Mouse (Mus musculus) spleen, adult 12 weeks (tissue): ENCODE measurements around the gene Tulp4.

ENCODE experiments used
- DNase-seq: peaks from one replicate; pipeline ENCODE4 v3.0.0; 2022; ENCODE audit warnings: low spot score

The Tulp4 gene

DNA sequence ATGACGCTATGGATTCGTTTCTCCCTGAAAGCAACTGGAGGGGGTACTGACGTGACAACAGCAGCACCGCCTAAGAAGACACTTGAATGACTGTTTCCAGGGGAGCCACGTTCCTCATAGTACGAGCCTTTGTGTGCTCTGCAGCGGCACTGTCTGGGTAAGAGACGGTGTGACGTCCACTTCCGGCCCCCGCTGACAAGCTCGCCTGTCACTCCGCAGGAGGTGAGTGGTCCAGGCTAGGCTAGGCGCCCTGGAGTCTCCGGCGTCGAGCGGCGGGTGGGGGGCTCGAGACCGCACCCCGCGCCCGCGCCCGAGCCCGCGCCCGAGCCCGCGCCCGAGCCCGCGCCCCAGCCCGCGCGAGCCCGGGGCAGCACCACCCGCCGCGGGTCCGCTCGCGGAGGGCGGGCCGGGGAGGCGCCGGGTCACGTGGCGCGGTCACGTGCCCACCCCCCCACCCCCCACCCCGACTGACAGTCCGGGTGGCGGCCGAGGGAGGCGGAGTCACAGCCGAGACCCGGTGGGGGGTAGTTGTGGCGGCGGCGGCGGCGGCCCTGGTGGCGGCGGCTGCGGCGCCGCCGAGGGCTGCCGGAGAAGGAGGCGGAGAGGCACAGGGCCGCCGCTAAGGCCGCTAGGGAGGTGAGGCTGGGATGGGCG, at the start of gene Tulp4:
Tulp4 (plus strand) TSS at position 77 of the 654 bp plus-strand sequence.
- peak; percentile 76 for DNase-seq

DNA sequence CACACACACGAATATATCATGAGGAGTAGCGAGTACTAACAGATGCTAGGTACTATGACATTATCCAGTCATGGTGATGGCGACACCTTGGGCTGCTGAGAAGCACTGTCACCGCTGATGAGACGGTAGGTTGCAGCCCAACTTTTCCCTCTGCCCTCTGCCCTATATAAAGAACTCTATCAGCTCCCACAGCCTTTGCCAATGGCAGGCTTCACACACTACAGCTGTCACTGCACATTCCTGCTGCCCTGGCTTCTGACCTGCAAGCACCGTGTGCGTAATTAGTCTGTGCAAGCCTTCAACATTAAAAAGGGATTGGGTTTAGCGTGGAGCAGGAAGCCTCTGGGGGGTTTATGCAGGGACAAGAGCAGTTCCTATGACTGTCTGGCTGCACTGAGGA, 43.4 kb upstream of the Tulp4 start:
- DNase-seq, result no peak

DNA sequence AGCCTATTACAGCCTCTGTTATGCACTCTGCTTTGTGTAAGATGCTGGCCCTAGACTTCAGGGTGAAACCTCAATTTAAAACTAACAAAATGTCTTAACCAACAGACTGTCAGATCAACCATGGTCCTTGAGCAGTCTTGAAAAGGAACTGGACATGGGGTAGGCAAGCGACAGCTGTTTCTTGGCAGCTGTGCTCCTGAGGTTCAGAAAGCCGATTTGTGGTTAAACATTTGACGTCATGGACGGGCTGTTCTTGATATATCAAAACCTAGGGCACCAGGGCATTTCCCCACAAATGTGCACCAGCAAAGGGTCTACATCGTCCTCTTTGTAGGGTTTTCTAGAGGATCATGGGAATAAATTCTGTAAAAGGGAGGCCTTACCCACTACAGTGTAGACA, 42.7 kb upstream of the Tulp4 start:
- no peak for DNase-seq

- DNase-seq, result no peak
These were observed 40.2 kb upstream of the Tulp4 start for GRCm38 (mm10) chr17:6066021-6066420.

DNA sequence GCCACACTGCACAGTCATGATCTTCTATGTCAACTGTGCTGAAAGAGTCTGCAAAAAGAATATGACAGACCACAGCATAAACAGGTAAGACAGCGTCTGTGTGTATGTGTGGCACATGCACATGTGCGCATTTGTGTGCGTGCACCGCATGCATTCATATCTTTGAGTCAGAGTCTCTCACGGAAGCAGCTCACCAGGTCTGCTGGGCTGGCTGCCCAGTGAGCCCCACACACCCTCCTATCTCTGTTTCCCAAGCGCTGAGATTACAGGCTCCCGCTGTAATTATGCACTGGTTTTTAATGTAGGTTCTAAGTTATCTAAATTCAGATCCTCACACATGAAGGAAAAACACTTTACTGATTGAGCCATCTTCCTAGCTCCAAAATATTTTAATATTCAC, 38.6 kb upstream of the Tulp4 start:
- no peak for DNase-seq

DNA sequence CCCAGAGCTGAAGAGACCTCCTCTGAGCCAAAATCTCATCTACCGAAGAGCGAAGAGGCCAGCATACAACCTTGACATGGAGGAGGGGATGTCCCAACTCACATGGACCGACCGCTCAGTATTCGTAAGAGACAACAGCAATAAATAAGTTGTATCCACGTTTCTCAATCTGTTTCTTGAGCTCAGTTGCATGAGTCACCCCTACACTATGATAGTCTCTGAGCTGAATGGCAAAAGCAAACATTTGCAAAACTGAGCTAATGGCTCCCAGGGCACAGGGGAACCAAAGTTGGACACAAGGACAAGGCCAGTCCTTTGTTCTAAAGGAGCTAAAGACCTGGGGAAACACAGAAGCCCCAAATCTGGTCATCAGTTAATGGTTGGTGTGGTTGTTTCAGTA, 36.4 kb upstream of the Tulp4 start:
- DNase-seq, result no peak

GRCm38 (mm10) chr17:6073405-6073804, 32.8 kb upstream of the Tulp4 start:
- no peak for DNase-seq

- peak; percentile 99 for DNase-seq
These were observed 26.7 kb upstream of the Tulp4 start, which contains the start of the genes Serac1 and Gtf2h5 for GRCm38 (mm10) chr17:6079287-6080122. TSS of gene Serac1 (minus strand) at chr17:6079741. TSS of gene Gtf2h5 (plus strand) at chr17:6079786.

DNA sequence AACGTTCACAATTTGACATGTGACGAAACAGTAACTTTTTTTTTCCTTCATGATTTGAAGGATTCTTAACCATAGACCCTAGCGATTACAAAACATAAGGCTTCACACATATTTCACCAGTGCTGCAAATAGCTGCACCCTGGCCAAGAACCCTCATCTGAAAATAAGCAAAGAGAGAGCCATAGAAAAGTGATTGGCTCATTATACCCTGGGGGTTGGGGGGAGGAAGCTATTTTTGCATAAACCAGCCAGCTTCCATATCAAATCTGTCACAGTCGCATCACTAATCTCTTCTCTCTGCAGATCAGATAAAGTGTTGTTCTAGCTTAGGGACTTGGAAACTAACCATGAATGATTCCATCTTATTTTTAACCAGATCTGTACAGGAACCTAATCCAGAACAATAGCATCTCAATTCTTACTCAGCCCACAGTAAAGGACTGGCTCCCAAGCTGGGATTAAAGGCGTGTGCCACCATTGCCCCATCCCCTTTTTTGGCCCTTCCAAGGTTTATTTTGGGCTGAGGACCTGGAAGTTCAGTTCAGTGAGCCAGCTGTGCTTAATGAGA, 22.8 kb upstream of the Tulp4 start:
- no peak for DNase-seq

DNA sequence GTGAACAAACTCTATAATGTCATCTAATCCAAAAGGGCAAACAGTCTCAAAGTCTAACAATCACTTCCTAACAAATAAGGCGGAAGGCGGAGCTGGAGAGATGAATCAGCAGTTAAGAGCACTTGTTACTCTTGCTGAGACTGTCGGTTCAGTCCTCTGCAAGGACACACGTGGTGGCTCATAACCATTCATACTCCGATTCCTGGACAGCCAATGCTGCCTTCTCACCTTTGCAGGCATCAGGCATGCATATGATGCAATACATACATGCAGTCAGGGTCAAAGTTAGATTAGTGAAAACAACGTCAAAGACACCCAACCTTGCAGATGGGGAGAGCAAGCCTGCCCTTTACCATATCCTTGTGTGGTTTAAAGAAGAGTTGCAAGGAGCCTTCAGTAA, 14.6 kb upstream of the Tulp4 start:
- DNase-seq, result no peak

- no peak for DNase-seq
These were observed 10.7 kb upstream of the Tulp4 start for GRCm38 (mm10) chr17:6095579-6095978.

DNA sequence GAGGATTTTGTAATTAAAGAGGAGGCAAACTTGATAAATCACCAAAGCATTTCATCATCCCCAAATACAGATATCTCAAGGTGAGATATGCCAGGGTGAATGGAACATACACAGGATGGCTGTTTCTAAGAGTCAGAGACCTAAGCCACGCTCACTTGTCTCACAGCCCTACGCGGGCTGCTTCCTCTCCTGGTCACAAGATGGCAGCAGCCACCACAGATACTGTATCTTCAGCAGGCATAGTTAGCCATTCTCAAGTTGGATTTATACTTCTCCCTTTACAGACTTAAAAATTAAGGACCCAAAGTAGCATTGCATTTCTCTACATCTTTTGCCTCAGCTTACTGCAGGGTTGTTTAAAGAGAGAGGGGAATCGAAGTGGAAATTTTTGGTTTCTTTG, 8.4 kb upstream of the Tulp4 start:
- peak; percentile 25 for DNase-seq

DNA sequence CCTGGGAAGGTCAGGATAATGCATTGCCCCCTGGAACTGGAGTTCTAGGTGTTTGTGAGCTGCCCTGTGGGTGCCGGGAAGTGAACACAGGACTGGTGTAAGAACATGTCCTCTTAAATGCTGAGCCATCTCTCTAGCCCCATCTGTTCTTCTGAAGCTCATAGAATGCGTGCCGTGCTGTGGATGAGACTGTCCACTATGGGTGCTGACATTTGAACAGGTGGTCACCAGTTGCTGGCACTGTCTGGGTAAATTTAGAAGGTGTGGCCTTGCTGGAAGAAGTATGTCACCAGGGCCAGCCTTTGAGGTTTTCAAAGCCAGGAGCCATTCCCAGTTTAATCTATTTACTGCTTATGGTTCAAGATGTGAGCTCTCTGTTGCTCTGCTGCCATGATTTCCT, 4.0 kb upstream of the Tulp4 start:
- DNase-seq, result no peak

- DNase-seq, result no peak
These were observed 2.7 kb upstream of the Tulp4 start for GRCm38 (mm10) chr17:6103566-6103965.

DNA sequence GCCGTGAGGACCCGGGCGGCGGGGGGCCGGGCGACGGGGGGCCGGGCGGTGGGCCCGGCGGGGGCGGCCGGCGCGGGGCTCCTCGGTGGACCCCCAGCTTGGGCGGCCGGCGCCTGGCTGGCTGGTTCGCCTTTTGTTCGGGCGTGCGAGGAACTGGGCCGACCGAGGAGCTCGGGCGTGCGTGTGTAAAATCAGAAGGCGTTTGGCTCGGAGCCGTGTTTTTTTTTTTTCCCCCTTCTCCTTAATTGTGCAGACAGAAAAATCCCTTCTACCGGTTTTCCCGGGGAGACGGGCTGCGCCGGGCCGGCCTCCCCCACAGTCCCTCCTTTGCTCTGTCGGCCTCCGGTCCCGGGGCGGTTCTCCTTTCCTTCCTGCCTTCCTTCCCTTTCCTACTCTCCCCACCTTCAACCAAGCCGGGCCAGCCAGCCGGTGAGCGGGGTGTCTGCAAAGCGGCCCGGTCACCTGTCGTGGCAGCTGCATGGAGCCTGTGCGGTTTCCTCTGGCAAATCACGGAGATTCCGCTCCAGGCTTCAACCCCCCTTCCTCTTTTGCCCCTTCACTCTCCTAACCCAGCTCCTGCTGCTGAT, 871 bp downstream of the Tulp4 start:
- DNase-seq, result peak; percentile 2

DNA sequence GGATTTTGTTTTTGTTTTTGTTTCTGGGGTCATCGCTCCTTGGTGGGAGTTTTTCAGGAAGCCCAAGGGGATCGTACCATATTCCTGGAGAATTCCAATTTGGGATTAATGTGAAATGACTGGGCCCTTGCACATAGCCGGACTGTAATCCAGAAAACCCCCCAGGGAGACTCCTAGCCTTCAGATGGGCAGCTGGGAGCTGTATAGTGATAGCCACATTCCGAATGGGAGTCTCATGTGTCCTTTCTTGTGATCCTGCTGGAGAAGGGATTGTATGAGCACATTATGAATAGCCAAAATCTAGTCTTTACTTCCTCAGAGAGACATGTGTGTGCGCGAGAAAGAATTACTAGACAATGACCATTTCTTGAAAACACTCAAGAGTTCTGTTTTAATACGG, 1.9 kb downstream of the Tulp4 start:
- DNase-seq, result no peak

- DNase-seq, result no peak
These were observed 4.7 kb downstream of the Tulp4 start for GRCm38 (mm10) chr17:6110956-6111355.

GRCm38 (mm10) chr17:6113653-6114052, 7.4 kb downstream of the Tulp4 start:
- DNase-seq, result no peak

GRCm38 (mm10) chr17:6115085-6115484, 8.8 kb downstream of the Tulp4 start:
- no peak for DNase-seq

DNA sequence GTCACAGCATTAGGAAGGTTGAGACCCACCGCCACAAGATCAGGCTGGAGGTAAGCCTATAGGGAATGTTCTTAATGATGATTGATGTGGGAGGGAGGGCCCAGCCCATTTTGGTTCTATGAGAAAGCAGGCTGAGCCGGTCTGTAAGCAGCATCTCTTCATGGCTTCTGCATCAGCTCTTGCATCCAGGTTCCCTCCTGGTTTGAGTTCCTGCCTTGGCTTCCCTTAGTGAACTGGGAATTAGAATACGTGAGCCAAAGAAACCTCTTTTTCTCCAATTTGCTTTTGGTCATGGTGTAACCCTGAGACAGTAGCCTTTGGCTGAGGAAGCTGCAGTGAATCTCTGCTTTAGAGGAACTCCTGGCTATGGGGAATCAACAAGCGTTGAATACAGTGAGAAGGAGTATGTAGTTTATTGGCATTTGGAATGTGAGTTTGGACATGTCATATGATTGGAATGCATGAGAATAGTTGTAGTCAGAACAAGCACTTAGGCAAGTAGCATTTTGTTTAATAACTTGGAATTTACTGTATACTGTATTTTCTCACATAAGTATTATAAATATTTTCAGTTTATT, 11.0 kb downstream of the Tulp4 start:
- DNase-seq, result no peak

DNA sequence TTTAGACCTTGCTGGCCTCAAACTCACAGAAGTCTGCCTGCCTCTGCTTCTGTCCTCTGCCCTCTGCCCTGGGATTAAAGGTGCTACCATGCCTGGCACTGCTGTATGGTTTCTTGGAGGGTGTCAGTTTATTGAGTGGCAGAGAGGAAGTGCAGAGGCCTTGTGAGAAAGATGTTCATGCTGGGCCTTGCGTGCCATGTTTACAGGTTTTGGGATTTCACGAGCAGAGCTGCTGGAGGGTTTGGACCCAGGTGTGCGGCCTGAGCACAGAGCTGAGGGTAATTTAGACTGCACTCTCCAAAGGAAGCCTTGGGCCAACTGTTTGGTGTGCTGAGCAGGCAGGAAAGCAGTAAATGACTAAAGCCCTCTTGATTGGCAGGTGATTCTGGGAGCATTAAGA, 11.7 kb downstream of the Tulp4 start:
- no peak for DNase-seq

DNA sequence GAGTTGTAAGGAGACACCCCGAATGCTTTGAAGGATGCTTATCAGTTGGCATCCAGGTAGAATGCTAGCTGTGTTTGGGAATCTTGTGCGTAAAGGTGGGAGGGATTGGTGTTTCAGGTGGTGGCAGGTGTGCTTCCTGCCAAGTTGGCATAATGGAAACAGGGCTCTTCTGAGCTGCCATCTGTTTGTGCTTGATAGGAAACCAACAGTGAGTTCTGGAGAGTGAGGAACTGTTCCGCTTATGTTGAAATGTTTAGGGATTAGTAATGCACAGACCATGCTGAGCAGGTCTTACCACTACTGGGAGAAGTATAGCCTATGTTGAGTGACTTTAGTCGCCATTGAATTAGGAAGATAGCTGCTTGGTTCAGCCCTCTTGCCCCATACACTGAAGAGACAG, 12.6 kb downstream of the Tulp4 start:
- no peak for DNase-seq
